Mouse (Mus musculus) spleen, adult 18-20 months (tissue): ENCODE results near the gene Rorc.

ENCODE experiments used
- DNase-seq, 2 experiments: peaks; one replicate each; pipeline ENCODE4 v3.0.0; 2022; ENCODE audit warnings: mixed read lengths in 2 of 2

Gene Rorc

GRCm38 (mm10) chr3:94377028-94377923, 4.7 kb downstream of the Rorc start:
- no peak for DNase-seq

GRCm38 (mm10) chr3:94379831-94380510, 7.4 kb downstream of the Rorc start:
- DNase-seq, result no peak

DNA sequence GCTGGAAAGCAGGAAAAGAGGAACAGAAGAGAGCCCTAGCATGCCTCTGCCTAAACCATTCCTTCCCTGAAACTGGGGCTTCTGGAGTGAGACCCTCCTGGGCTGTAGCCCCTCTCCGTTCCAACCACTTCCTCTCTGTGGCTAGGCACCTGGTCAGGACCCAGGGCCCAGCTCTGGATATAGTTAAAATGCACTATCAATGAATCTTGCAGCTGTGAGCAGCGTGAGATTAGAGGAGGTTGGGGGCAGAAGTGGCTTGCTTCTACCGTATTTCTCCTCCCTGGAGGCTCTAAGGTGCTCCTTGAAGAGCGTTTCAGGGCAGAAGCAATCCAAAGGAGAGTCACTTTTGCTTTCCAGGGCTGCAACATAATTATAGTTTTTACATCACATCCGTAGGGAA, 9.7 kb downstream of the Rorc start:
- no peak for DNase-seq

GRCm38 (mm10) chr3:94383476-94383875, 10.9 kb downstream of the Rorc start:
- no peak for DNase-seq

- DNase-seq, result no peak
Observed at GRCm38 (mm10) chr3:94386671-94387070, 14.1 kb downstream of the Rorc start.

- DNase-seq, result no peak
Observed at GRCm38 (mm10) chr3:94387391-94387790, 14.8 kb downstream of the Rorc start.

DNA sequence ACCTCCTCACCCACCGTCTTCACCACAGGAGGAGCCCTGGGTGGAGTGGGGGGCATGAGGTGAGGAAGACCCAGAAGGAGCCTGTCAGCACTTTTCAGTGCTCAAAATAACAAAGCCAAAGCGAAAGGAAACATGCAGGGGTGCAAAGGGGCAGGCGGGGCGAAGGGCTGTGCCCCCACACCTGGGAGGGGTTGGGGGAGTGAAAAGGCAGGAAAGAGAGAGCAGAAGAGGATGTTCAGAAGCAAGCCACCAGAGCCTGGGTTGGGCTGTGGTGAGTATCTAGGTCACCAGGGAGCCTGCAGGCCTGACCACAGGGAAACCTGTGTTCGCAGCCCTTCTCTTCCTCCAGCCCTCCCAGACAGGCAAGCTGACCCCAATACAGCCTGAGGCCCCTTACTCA, 15.5 kb downstream of the Rorc start:
- DNase-seq, result no peak

DNA sequence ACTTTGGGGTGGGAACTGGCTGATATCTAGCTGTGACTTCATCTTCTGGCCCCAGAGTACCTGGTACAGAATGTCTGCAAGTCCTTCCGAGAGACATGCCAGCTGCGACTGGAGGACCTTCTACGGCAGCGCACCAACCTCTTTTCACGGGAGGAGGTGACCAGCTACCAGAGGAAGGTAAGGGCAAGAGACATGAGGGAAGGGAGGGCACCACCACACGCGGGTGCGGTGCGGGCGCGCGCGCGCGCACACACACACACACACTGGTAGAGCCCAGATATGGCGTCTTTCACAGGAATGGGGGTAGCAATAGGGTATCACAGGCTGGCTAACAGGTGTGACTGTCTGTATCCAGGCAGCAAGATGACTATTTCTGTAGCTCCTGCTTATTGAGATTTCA, 16.8 kb downstream of the Rorc start:
- no peak for DNase-seq

- no peak for DNase-seq
Observed at GRCm38 (mm10) chr3:94391001-94391400, 18.4 kb downstream of the Rorc start.

DNA sequence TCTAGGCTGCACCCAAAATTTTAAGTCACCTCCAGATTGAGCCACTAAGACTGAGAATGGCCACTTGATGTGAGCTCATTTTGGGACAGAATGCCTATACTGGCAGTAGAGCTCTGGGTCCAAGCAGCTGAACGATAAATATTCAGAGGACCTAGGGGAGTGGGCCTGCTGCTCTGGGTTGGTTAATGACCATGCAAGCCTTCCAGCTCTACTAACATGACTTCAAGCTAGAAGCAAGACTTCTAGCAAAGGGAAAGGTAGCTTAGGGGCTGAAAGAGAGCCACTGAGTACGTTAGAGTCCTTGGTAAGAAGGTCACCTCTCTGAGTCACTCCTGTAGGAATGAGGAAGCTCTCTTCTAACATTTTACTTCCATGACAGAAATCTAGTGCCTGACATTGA, 19.5 kb downstream of the Rorc start:
- DNase-seq, result no peak

- no peak for DNase-seq
Observed at GRCm38 (mm10) chr3:94393049-94393448, 20.5 kb downstream of the Rorc start.

DNA sequence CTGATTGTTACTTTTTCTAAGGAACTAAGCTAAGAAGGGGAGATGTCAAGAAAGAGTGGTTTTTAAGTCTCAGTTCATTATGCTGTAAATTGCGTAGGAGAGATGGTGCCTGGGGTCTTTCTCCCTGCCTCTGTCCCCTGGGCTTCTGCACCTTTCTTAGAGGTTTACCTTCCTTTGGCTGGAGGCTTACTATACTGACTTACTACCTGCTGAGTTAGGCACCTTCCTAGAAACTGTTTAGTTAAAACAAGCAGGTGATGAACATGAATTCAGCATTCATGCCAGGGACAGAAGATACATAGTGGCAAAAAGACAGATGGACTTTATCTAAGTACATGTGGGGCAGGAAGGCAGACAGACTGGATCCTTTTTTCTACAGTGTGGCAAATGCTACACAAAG, 23.7 kb downstream of the Rorc start:
- DNase-seq, result no peak

DNA sequence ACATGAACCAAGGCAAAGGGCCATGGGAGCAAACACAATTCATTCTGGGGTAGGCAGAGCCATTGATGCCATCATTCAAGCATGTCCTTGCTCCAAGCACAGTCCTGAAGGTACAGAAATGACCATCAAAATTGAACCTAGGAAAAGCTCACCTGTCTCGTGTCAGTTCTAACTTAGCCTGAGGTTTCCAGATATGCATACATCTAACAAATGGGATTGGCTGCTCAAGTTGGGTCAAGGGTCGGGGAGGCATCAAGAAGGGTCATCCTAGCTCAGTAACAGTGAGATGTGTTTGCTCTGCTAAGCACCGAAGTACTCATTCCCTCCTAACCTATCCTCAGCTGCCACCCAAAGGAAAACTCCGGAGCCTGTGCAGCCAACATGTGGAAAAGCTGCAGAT, 24.3 kb downstream of the Rorc start:
- DNase-seq, result no peak

GRCm38 (mm10) chr3:94398217-94398616, 25.6 kb downstream of the Rorc start, which contains the start of gene Lingo4:
Gene Lingo4, plus strand, starts transcription at chr3:94398517.
- no peak for DNase-seq

DNA sequence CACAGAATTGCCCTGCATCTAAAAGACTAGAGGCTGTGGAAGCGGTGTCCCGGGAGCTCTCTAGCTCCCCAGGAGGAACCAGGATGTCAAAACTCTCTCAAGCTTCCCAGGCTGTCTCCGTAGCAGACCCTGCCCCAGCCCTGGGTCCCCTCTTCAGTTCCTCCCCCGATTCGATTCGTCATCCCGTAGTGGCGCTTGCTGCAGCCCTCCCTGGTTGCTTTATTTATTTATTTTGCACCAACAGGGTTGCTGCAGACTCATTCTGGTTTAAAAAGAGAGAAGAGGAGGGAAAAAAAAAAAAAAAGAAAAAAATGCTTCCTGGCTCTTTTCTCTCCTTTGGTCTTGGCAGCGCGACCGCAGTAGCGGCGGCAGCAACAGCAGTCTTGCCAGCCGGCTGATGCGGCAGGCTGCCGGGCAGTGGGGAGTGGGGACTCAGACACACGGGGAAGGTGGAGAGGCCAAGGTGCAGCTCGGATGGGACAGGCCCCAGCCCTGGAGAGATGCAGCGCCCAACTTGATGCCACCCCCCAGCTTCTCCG, 26.4 kb downstream of the Rorc start:
- no peak for DNase-seq

GRCm38 (mm10) chr3:94399663-94400310, 27.2 kb downstream of the Rorc start:
- no peak for DNase-seq

DNA sequence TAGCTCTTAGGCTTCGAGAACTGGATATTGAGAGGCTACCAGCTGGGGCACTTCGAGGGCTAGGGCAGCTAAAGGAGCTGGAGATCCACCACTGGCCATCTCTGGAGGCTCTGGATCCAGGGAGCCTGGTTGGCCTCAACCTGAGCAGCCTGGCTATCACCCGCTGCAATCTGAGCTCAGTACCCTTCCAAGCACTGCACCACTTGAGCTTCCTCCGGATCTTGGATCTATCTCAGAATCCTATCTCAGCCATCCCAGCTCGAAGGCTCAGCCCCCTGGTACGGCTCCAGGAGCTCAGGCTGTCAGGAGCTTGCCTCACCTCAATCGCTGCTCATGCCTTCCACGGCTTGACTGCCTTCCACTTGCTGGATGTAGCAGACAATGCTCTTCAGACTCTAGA, 29.9 kb downstream of the Rorc start:
- DNase-seq, result no peak

GRCm38 (mm10) chr3:94404366-94405054, 31.9 kb downstream of the Rorc start:
- DNase-seq, result no peak

DNA sequence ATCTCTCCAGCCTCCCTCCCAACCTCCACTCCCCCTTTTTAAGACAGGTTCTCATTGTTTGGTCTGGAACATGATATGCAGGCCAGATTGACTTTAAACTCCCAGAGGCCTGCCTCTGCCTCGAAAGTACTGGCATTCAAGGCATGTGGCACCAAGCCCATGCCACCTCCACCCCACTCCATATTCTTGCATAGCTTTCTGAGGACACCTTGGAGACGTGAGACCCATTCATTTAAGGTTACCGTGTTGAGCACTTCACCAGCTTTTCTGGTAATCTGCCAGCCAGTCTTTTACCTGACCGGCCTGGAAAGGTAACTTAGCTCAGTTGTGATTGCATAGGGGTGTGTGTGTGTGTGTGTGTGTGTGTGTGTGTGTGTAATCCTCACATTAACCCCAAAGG, 33.0 kb downstream of the Rorc start:
- no peak for DNase-seq

DNA sequence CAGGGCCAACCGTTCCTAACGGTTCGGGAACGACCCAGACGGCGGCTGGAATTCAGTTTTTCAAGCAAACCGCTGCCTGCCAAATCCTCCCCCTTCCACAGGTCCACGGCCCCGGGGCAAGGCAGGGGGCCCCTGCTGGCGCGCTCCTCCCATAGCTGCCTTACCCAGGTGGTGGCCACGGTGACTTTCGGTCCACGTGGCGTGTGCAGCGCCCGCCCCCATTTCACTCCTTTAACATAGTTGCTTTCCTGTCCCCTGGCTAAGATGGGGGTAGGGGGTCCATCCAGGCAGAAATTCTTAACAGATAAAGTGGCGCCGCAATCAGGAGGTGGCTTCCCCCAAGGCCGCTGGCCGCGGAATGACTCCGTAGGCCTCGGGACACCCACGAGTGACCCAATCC, 39.9 kb downstream of the Rorc start:
- no peak for DNase-seq

- peak; percentile 82 to 87 for DNase-seq
Observed at GRCm38 (mm10) chr3:94413031-94413679, 40.6 kb downstream of the Rorc start, which contains the start of gene Tdrkh. Gene Tdrkh, plus strand, starts transcription at chr3:94413273.

GRCm38 (mm10) chr3:94430980-94431379, 58.4 kb downstream of the Rorc start:
- DNase-seq, result no peak
